Comparison of ENCODE assay signal across 17 mouse cellular contexts in the genomic region with DNA sequence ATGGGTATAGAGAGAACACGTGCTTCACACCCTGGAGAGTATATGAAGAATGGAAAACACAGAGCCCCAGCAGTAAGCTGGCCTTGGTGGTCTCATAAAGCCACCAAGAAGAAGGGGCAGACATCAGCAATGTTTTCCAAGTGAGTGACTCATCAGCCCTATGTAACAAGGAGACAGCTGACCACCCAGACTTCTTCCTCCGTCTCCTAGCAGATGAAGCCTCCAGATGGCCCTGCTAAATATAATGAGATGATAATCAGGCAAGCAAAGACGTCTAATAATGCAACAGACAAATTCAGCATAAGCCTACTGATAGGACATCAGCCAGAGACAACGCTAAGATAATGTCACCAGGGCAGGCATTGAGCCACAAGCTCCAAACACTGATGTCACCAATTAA. TPM values are rescaled to one million over a fixed set of nuclear protein-coding genes. Genes with fewer than 3 reads are reported as not detected.
DNase-seq lines count a peak whose midpoint lies in the region; ATAC-seq lines count a peak whose summit lies in the region.
"Had no signal": no experiment of that assay in that cellular context is flagged by ENCODE, and none has a peak within 500 bp of the region (broad histone marks: within the 10 kb centered on the region; RNA-seq: fewer than 3 reads in every experiment).

No protein-coding gene starts in this region.

- WGBS in hindbrain, embryonic 16.5 days = 36% methylated on average over 4 of the region's 4 CpGs

- no peaks in the 10 kb centered on the region for H3K27me3 ChIP-seq in hindbrain, embryonic 16.5 days (replicated peaks; ENCODE audit: control insufficient read depth, insufficient read depth, low read length)
- H3K27me3 ChIP-seq: liver, embryonic 15.5 days had no signal

- no peak overlapping the region for H3K4me2 ChIP-seq in hindbrain, embryonic 16.5 days (ENCODE audit: low read length)
- H3K4me2 ChIP-seq: liver, embryonic 15.5 days had no signal

- intact Hi-C loops in gastrocnemius, postnatal 36 days (cut with DNase I) = no loop called here

- H3K36me3 ChIP-seq in hindbrain, embryonic 16.5 days (ENCODE audit: control insufficient read depth, insufficient read depth, low read length) = no peaks in the 10 kb centered on the region
- H3K36me3 ChIP-seq: liver, embryonic 15.5 days had no signal

- H3K9me3 ChIP-seq in hindbrain, embryonic 16.5 days (ENCODE audit: control insufficient read depth, low read length) = no peaks in the 10 kb centered on the region
- H3K9me3 ChIP-seq: liver, embryonic 15.5 days had no signal

- DNase-seq in layer of hippocampus, adult 11-12 months (ENCODE audit: low spot score) = peak; percentile 53
- no peak for DNase-seq in layer of hippocampus, postnatal 25 days (ENCODE audit: extremely low spot score in 1 of 2, low spot score in 1 of 2)
- DNase-seq in 416B (ENCODE audit: low read depth) (peak; percentile 40), MN1 (ENCODE audit: low spot score) (peak; percentile 11)
- DNase-seq in gastrocnemius, postnatal 36 days = no peak
- no peak for DNase-seq in ovary, postnatal 14 days (ENCODE audit: low spot score)
- DNase-seq: adrenal gland, adult 2 months; kidney, postnatal 36 days; lung, postnatal 4 days had no signal

- no peak overlapping the region for H3K27ac ChIP-seq in hindbrain, embryonic 16.5 days (ENCODE audit: low read depth, low read length)
- H3K27ac ChIP-seq: liver, embryonic 15.5 days had no signal

- H3K9ac ChIP-seq in hindbrain, embryonic 16.5 days (ENCODE audit: low read depth, low read length) = no peak overlapping the region
- H3K9ac ChIP-seq: liver, embryonic 15.5 days had no signal

- H3K4me3 ChIP-seq in hindbrain, embryonic 16.5 days (ENCODE audit: low read length) = no peak overlapping the region
- H3K4me3 ChIP-seq: liver, embryonic 15.5 days; myocyte had no signal

- H3K4me1 ChIP-seq in hindbrain, embryonic 16.5 days (ENCODE audit: control insufficient read depth, insufficient read depth, low read depth, low read length) = 0 out of 2 replicates have a peak, but pooled peaks cover 3% of the 10 kb centered on the region

- ATAC-seq in hindbrain, embryonic 16.5 days = peak; percentile 60; the same call in 1 of the 2 replicates
- ATAC-seq: intestine, embryonic 16.5 days had no signal

RNA-seq across cellular contexts. Expression of gene Slc22a8, which starts 25.1 kb away (rescaled TPM):
- total RNA-seq in layer of hippocampus, postnatal 25 days (2021) = 10 to 100 TPM in 1 of 2 experiments, 1 to 10 TPM in 1; 9.5 to 12.3 TPM
- 15.9 and 16.1 TPM in 2 replicates for polyA plus RNA-seq in hindbrain, embryonic 16.5 days (2015; fragmentation: Nextera tagmentation; extraction: Ambion mirVana)
- not detected for total RNA-seq in gastrocnemius, postnatal 36 days (2021)
- total RNA-seq: common myeloid progenitor, adult 5-6 weeks; gastrocnemius, adult 8-10 months had no signal
- polyA plus RNA-seq: limb, embryonic 11.5 days; myocyte had no signal

RNA-seq across cellular contexts. Expression of gene Slc22a6, which starts 51.9 kb away (rescaled TPM):
- total RNA-seq in layer of hippocampus, postnatal 25 days (2021) = 1 to 10 TPM; 1.5 to 1.6 TPM
- polyA plus RNA-seq in hindbrain, embryonic 16.5 days (2015; fragmentation: Nextera tagmentation; extraction: Ambion mirVana) = 8.7 and 14.9 TPM in 2 replicates
- total RNA-seq in gastrocnemius, postnatal 36 days (2021) = not detected
- total RNA-seq: adrenal gland, adult 2 months; common myeloid progenitor, adult 5-6 weeks; gastrocnemius, adult 8-10 months had no signal
- polyA plus RNA-seq: adrenal gland, adult 2 months; heart, embryonic 16.5 days; intestine, embryonic 16.5 days; limb, embryonic 11.5 days; myocyte had no signal

Comparison
In these comparisons a context has a peak if more than half of its experiments do, and no peak if none do; other contexts are left out.
1. DNase-seq: peak in layer of hippocampus, adult 11-12 months (single experiment), 416B (single experiment) and MN1 (single experiment); none in layer of hippocampus, postnatal 25 days (0 of 2), gastrocnemius, postnatal 36 days (0 of 2) and ovary, postnatal 14 days (single experiment).
2. RNA of gene Slc22a8, which starts 25.1 kb away (total RNA-seq): 9.5 to 12.3 TPM in layer of hippocampus, postnatal 25 days; not detected in gastrocnemius, postnatal 36 days; every median in the first group is over 10 times any median in the second.